Mouse (Mus musculus): ENCODE data around the gene BC029722. TPM values are rescaled to one million over a fixed set of nuclear protein-coding genes. Genes with fewer than 3 reads are reported as not detected.

Gene BC029722
- polyA plus RNA-seq, 1 experiment = 35.2 TPM

DNA sequence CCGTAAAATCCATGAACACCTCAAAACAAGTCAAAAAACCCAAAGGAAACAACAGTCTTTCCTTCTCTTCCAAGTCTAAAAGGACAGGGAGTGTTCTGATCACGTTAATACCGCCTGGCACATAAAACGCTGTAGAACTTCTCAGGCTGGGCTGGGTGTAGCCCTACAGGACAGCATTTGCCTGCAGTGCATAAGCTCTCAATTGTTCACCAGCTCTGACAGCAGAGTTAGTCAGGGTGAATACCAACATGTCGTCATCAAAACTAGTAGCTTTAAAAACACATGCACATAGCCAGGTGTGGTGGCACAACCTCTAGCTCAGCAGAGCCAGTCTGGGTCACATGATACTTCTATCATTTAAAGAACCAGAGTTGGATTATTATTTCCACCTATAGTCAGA lies 1.6 kb upstream of the BC029722 start:
- Histone ChIP-seq H3K27ac (ENCODE audit: insufficient read depth, low read length) (peak overlapping the region; percentile 67; the same call in 1 of the 2 replicates), H3K4me1 (ENCODE audit: control insufficient read depth, insufficient read depth, low read length) (peaks cover 11% of the 10 kb centered on the region; the same call in 1 of the 2 replicates), H3K4me3 (ENCODE audit: insufficient read depth, low read length) (no peak overlapping the region)
- TF ChIP-seq POLR2A (IDR thresholded peaks at IDR 0.05; ENCODE audit: low read depth, low read length) = no peak
- no peak for TF ChIP-seq CTCF (IDR thresholded peaks at IDR 0.05; ENCODE audit: borderline replicate concordance, insufficient read depth, low read length)

DNA sequence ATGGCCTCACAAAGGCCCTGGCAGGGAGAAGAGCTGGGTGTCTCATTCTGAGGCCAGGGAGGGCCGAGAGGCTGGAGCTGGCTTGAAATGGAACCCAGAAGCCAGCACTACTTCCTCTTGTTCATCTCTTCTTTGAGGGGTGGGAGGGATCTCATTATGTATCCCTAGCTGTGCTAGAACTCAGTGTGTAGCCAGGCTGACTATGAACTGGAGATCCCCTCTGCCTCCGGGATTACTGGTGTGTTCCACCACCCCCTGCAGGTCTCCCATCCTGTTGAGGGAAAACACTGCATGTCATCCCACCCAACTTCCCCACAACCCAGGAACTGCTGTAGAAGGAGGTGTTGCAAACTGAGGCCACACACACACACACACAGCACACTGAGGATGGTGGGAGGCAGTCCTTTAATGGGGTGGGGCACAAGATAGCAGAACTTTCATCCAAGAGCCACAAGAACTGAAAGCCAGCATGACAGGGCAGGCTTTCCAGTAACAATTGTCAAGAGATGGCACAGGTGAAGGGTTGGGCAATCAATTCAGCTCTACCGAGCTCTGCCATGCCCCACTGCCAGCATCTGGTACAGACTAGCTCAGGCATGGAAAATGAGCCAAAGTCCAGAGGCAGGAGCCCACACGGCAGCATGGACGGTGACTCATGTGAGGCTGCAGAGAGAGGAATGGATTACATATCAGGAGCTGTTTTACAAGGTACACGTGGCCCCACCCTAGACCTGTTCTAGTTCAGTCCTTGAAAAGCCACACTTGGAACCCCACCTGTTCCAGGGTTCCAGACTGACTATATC lies 424 bp upstream of the BC029722 start:
- TF ChIP-seq POLR2A (IDR thresholded peaks at IDR 0.05; ENCODE audit: low read depth, low read length) (no peak), CTCF (IDR thresholded peaks at IDR 0.05; ENCODE audit: borderline replicate concordance, insufficient read depth, low read length) (no peak)
- Histone ChIP-seq H3K27ac (ENCODE audit: insufficient read depth, low read length) (peak overlapping the region; percentile 67), H3K4me1 (ENCODE audit: control insufficient read depth, insufficient read depth, low read length) (peaks cover 11% of the 10 kb centered on the region; the same call in 1 of the 2 replicates), H3K4me3 (ENCODE audit: insufficient read depth, low read length) (no peak overlapping the region)

DNA sequence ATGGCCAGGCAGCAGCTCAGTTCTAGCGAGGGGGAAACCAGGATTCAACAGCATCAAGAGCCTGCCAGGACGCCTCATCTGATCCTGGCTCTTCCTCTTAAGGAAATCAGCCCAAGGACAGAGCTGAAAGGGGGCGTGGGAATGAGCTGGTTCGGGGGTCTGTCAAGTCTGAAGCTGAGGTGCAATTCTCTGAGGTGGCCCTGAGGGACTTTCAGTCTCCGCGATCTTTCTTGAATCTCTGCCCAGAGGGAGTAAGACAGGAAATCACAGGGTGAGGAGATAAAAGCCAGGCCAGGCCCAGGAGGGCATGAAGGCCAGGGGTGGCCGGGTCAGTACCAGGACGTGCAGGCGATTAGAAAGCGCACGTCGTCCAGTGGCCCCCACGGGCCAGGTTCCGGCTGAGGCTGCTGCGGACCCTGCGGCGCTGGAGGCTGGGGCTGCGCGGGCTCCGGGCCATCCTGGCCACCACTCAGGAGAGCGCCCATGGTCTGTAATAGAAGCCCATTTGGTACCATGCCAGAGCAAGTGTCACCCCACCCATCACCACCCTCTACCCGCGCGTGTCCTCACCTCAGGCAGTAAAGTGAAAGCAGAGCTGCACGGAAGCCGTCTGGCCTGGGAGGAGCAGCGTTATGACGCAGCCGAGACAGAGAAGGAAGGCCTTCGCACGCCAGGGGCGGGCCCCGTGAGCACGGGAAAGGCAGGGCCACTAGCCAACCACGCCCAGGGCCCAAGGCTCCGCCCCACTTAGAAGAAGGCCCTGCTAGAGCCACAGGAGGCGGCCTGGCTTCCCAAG lies 432 bp downstream of the BC029722 start:
- Histone ChIP-seq H3K27ac (ENCODE audit: insufficient read depth, low read length) (peak overlapping the region; percentile 79), H3K4me1 (ENCODE audit: control insufficient read depth, insufficient read depth, low read length) (peaks cover 11% of the 10 kb centered on the region; the same call in 1 of the 2 replicates), H3K4me3 (ENCODE audit: insufficient read depth, low read length) (peak overlapping the region; percentile 58)
- TF ChIP-seq CTCF (IDR thresholded peaks at IDR 0.05; ENCODE audit: borderline replicate concordance, insufficient read depth, low read length) (no peak), POLR2A (IDR thresholded peaks at IDR 0.05; ENCODE audit: low read depth, low read length) (peak; percentile 99)

DNA sequence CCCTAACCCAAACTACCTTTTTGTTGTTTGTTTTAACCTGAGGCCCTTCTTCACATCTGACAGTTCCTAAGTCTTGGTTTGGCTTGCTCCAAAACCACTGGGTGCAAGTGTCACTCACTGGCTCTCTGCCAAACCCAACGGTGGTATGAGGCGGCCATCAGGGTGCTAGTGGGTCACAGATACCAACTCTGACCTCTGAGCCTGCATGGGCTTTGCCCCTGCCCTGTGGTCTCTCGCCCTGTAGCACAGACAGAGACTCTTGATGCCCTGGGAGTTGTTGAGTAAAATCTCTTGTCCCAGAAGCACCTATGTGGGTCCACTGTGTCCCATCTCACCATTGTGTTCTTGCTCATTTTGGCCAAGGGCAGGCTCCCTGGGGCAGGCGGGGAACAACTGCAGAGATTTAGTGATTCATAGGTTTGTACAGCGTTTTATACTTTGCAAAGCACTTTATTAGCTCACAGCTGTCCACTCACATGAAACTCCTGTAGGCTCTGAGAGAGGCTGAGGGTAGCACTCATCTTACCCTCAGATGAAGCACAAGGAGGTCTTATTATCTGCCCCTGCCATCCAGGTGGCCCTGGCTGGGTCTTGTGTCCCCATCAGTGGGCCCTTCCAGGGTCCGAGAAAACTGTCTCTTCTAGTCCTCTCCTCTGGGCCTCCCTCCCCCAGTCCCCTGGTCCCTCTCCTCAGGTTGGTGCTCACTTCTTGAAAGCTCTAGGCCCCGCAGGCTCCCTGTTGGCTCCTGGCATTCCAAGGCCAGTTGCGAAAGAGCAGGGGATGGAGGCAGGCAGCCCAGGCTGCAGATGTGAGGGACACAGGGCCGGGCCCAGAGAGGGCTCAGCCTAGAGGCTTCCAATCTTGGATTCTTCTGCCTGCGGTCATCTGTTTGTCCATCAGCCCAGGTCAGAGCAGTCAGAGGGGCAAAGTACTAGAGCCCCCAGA lies 1.7 kb downstream of the BC029722 start:
- H3K4me3 ChIP-seq (ENCODE audit: insufficient read depth, low read length) = peak overlapping the region; percentile 58
- TF ChIP-seq CTCF (IDR thresholded peaks at IDR 0.05; ENCODE audit: borderline replicate concordance, insufficient read depth, low read length) = no peak
- peak; percentile 29 for TF ChIP-seq POLR2A (IDR thresholded peaks at IDR 0.05; ENCODE audit: low read depth, low read length)
- peaks cover 11% of the 10 kb centered on the region; the same call in 1 of the 2 replicates for H3K4me1 ChIP-seq (ENCODE audit: control insufficient read depth, insufficient read depth, low read length)
- peak overlapping the region; percentile 79 for H3K27ac ChIP-seq (ENCODE audit: insufficient read depth, low read length)

DNA sequence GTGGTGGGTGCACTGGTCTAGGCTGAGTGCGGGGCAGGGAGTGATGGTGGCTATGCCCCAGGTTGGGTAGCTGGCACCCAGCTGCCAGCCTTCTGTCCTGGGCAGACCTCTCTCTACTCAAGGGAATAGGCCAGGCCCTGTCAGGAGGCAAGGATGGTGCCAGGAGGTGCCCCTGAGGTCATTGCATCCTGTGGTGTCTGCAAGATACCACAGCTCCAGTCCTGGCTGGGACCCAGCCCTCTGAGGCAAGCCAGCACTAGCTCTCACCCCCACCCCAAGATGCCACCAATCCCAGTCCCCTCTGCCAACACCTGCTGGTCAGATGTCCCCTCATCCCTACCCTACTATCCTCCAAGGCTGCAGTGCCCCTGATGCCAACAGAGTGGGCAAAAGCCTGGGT lies 3.0 kb downstream of the BC029722 start:
- TF ChIP-seq POLR2A (IDR thresholded peaks at IDR 0.05; ENCODE audit: low read depth, low read length) (no peak; the same call in 1 of the 2 replicates), CTCF (IDR thresholded peaks at IDR 0.05; ENCODE audit: borderline replicate concordance, insufficient read depth, low read length) (no peak)

GRCm38 (mm10) chr2:155814829-155815228 lies 4.4 kb downstream of the BC029722 start:
- no peak overlapping the region for H3K4me3 ChIP-seq (ENCODE audit: insufficient read depth, low read length)
- no peak overlapping the region for H3K27ac ChIP-seq (ENCODE audit: insufficient read depth, low read length)
- TF ChIP-seq POLR2A (IDR thresholded peaks at IDR 0.05; ENCODE audit: low read depth, low read length) (no peak), CTCF (IDR thresholded peaks at IDR 0.05; ENCODE audit: borderline replicate concordance, insufficient read depth, low read length) (no peak)
- H3K4me1 ChIP-seq (ENCODE audit: control insufficient read depth, insufficient read depth, low read length) = peaks cover 14% of the 10 kb centered on the region

More for the DNA sequence above, 3.0 kb downstream of the BC029722 start:
- H3K27ac ChIP-seq (ENCODE audit: insufficient read depth, low read length) = no peak overlapping the region
- H3K4me3 ChIP-seq (ENCODE audit: insufficient read depth, low read length) = no peak overlapping the region
- H3K4me1 ChIP-seq (ENCODE audit: control insufficient read depth, insufficient read depth, low read length) = peaks cover 11% of the 10 kb centered on the region; the same call in 1 of the 2 replicates

- no peak overlapping the region for H3K27ac ChIP-seq (ENCODE audit: insufficient read depth, low read length)
- no peak overlapping the region for H3K4me3 ChIP-seq (ENCODE audit: insufficient read depth, low read length)
- TF ChIP-seq POLR2A (IDR thresholded peaks at IDR 0.05; ENCODE audit: low read depth, low read length) (no peak), CTCF (IDR thresholded peaks at IDR 0.05; ENCODE audit: borderline replicate concordance, insufficient read depth, low read length) (no peak)
- peaks cover 5% of the 10 kb centered on the region for H3K4me1 ChIP-seq (ENCODE audit: control insufficient read depth, insufficient read depth, low read length)
Observed at GRCm38 (mm10) chr2:155812637-155813036, 6.6 kb downstream of the BC029722 start.

- Histone ChIP-seq H3K4me3 (ENCODE audit: insufficient read depth, low read length) (no peak overlapping the region), H3K4me1 (ENCODE audit: control insufficient read depth, insufficient read depth, low read length) (peaks cover 5% of the 10 kb centered on the region), H3K27ac (ENCODE audit: insufficient read depth, low read length) (no peak overlapping the region)
- TF ChIP-seq CTCF (IDR thresholded peaks at IDR 0.05; ENCODE audit: borderline replicate concordance, insufficient read depth, low read length) = peak; percentile 73; the same call in 1 of the 2 replicates
- TF ChIP-seq POLR2A (IDR thresholded peaks at IDR 0.05; ENCODE audit: low read depth, low read length) = no peak
Observed at GRCm38 (mm10) chr2:155811821-155812396, 7.3 kb downstream of the BC029722 start.
